Mouse (Mus musculus) G1E-ER4 (cell line): Measurements from ENCODE around the gene Ap3d1. TPM values are rescaled to one million over a fixed set of nuclear protein-coding genes. Genes with fewer than 3 reads are reported as not detected.

Experiments used
- GATA1 ChIP-seq: IDR thresholded peaks from one replicate; pipeline ENCODE4 v1.8.0; 2012; ENCODE audit warnings: low read length, inconsistent platforms
- polyA plus RNA-seq: library from polyadenylated mRNA; stranded (reverse); fragments of >175 nt; gene quantifications from 2 replicates; pipeline ENCODE4 v1.2.3, GENCODE M21; 2012

Gene Ap3d1
- polyA plus RNA-seq: 37.8 and 38.4 TPM in 2 replicates

DNA sequence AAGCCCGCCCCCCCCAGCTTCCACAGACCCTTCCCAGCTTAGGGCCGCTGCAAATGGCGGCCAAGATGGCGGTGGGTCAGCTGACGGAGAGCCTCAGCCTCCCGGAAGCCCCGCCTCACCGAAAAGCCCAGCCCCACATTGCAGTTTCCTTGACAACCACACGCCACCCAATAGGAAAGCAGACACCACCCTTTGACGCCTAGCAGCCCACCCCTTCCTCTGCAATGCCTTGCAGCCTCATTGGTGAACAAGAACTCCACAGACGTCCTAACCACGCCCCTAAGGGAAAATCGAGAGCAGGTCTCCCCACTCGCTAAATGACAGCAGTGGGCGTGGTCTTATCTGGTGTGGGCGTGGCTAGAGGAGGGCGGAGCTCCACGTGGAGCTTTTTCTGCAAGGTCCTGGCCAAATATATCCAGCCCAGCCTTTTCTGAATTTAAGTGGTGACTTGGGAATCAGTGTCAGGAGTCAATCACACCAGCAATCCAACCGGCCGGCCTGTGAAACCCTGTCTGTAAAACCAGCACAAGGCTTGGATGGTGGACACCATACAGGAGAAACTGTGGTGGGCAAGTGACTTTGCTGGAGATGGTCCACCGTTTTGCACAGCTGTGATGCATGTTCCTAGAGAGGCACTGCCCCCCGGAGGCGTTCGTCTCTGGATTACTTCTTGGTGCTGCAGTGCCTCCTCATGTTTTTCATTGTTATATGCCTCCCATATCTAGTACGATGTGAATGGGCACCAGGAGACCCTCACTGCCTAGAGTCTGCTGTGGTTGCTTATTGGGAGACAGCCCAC is at the start of gene Ap3d1:
Ap3d1 (minus strand) TSS at position 85 of the 799 bp plus-strand sequence.
- TF ChIP-seq GATA1: no peak

DNA sequence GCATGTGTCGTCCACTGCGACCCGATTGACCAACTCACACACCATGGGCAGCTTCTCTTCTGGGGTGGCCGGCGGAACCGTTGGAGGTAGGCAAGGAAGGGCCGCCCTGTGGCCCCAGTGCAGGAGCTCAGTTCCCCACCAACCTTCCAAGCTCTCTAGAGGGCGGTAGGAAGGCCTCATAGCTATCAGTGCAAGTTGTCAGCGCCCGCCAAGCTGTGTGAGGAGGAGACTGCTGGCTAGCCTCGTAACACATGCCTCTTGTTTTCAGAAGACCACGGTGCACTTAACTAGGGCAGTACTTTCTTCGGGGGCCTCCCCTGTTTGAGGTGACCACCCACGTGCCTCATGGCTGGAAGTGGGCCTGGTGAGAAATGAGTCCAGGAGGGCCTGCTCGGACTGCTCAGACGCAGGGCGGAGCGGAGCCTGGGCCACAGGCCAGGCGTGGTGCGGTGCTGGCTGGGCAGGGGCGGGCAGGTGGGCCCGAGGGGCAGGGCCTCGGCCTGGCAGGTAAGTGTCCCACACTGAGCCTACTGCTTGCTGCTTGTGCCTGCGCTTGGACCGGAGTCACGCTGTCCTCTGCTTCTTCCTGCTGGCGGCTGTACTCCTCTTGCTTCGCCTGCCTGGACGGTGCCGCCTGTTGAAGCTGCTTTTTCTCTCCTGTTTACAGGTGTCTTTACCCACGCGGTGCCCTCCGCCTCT is 49.6 kb upstream of the Ap3d1 start:
- no peak for TF ChIP-seq GATA1

DNA sequence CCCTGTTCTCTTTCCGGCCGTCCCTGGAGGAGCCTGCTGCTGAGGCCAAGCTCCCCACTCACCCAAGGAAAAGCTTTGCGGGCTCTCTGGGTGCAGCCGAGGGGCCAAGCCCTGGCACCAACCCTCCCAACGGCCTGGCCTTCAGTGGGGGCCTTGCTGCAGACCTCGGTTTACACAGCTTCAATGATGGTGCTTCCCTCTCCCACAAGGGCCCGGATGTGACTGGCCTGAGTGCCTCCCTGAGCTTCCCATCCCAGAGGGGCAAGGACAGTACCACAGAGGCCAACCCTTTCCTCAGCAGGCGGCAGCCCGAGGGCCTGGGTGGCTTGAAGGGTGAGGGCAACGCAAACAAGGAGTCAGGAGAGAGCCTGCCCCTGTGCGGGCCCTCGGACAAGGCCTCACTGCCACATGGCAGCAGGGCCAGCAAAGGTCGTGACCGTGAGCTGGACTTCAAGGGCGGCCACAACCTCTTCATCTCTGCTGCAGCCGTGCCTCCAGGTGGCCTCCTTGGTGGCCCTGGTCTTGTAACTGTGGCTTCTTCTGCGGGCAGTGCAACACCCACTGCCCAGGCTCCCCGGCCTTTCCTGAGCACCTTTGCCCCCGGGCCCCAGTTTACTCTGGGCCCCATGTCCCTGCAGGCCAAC is 48.8 kb upstream of the Ap3d1 start:
- no peak for TF ChIP-seq GATA1

DNA sequence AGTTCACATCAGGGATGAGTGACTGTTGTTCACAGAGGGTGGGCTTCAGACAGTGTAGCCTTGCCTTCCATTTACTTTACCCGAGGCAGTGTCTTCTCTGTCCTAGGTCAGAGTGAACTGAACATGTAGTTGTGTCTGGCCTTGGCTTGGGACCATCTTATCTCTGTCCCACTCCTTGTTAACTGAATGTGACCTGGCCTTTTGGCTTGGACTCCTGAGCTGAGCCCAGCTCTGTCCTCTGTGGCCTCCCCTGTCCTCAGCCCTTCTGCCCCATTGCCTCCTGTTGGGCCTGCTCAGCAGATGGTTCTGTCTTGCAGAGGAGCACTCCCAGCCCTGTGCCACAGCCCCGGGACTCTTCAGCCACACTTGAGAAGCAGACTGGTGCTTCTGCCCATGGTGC is 45.5 kb upstream of the Ap3d1 start:
- TF ChIP-seq GATA1: no peak

DNA sequence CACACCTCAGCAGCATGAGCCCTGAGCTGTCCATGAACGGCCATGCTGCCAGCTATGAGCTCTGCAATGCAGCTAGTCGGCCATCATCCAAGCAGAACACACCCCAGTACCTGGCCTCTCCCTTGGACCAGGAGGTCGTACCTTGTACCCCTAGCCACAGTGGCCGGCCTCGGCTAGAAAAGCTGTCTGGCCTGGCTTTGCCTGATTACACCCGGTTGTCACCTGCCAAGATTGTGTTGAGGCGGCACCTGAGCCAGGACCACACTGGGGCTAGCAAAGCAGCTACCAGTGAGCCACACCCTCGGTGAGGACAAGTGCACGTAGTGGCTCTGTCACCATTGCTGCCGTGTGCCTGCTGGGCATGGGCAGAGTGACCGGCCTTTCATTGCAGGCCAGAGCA is 43.9 kb upstream of the Ap3d1 start:
- TF ChIP-seq GATA1: no peak

DNA sequence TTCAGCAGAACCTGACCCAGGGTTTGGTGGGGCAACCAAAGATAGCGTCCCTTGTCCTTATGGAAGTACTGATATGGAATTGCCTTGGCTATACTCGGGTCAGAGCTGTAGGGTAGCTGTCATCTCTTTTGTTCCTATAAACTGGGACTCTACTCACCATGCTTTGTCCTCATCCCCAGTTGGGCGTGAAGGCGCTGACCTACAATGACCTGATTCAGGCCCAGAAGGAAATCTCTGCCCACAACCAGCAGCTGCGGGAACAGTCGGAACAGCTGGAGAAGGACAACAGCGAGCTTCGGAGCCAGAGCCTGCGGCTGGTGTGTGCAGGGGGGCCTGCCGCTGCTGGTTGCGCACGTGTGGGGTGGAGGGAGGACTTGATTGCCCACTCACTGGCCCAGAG is 42.8 kb upstream of the Ap3d1 start:
- no peak for TF ChIP-seq GATA1

GRCm38 (mm10) chr10:80784302-80784701 is 42.2 kb upstream of the Ap3d1 start:
- TF ChIP-seq GATA1: no peak

DNA sequence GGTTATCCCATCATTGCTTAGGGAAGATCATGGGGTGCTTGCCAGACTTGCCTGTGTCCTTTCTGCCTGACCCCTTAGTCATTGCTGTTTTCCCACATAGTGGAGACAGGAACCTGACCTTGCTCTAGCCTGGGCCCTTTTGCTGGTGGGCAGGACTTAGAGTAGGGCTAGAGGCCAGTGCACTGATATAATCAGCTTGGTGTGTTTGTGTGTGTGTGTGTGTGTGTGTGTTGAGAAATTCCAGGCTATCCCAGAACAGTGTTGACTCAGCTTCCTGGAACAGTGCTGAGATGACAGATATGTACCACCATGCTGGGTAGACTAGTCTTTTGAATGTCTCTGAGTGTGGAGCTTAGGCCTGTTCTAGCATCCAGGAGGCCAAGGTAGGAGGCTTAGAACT is 37.5 kb upstream of the Ap3d1 start:
- no peak for TF ChIP-seq GATA1

- no peak for TF ChIP-seq GATA1
These were observed 35.1 kb upstream of the Ap3d1 start for GRCm38 (mm10) chr10:80777123-80777522.

- no peak for TF ChIP-seq GATA1
These were observed 34.4 kb upstream of the Ap3d1 start for GRCm38 (mm10) chr10:80776358-80776869.

DNA sequence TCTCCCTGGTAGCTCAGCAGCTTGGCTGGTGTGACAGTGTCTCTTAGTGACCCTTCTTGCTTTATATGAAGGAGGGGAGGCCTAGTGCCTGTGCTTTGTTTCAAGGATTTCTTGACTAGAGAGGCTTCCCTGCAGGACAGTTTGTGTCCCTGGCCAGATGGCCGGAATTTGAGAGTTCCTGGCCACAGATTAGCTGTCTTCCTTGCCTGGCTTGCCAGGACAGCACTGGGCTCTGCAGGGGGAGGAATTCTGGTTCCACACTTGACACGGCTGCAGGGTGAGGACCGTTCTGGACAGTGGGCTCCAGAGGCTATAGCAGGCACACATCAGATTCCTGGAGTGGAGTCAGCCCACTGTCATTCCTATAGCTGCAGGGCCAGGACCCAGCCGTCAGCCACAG is 33.7 kb upstream of the Ap3d1 start:
- no peak for TF ChIP-seq GATA1

- no peak for TF ChIP-seq GATA1
These were observed 32.9 kb upstream of the Ap3d1 start for GRCm38 (mm10) chr10:80774981-80775380.

- TF ChIP-seq GATA1: no peak
These were observed 32.5 kb upstream of the Ap3d1 start for GRCm38 (mm10) chr10:80774549-80774948.

DNA sequence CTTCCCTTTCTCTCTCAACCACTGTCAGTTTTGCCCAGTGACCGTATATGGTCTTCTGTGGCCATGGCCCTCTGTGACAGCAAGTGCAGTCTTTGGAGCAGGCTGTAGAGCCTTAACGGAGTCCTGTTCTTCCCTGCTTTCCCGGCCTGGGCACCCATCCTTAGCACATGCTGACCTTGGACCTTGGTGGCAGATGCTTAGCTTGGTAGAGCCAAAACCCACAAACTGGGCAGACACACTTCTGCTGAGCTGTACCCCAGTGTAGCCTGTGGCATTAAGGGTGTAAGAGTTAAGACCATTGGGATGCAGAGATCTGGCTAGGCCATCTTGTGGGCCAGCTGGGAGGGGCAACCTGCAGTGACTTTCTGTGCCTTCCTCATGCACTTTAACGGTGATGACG is 31.8 kb upstream of the Ap3d1 start:
- no peak for TF ChIP-seq GATA1

GRCm38 (mm10) chr10:80768365-80768764 is 26.3 kb upstream of the Ap3d1 start:
- no peak for TF ChIP-seq GATA1

DNA sequence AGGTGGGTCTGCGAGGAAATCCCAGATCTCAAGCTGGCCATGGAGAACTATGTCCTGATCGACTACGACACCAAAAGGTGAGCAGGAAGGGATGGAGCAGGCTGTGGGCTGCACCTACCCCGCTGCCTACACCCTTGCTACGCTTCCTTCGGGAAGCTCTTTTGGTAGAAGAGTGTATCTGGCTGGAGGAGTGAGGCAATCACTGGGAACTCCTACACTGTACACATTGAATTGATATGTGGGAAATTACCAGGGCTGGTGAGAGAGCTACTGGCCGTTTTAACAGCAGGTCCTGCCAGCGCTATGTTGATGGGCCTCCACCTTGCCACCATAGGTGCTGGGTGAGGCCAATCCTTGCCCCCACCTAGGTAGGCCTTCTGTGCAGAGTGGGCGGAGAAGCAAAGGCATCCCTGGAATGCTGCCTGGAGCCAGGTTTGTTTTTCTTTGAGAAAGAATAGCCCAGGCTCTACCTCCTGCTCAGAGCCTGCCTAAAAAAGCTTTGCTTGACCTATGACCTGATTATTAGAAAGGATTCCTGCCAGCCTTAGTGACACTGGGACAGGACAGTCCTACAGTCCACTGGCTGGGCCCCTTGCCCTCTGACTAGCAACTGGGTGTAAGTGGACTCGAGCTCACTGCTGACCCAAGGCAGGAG is 24.2 kb upstream of the Ap3d1 start:
- no peak for TF ChIP-seq GATA1
